Comparison of ENCODE assay signal across 27 mouse cellular contexts in the genomic region with DNA sequence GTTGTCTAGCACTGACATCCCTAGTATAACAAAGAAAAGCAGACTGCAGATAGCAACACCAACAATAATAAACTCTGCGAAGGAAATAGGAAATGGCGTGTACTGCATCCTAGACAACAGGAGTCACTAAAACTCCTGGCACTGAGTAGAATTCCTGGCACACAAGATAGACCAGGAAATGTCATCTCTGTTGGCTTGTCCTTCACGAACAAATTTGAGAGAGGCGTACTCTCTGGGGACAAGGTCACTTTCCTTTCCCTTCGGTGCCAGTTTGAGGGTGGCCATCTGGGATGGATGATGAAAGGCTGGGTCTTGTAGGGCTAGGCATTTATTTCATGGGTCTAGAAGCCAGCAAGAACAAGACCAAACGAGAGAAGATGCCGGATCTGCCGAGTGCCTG.
DNase-seq lines count a peak whose midpoint lies in the region; ATAC-seq and TF ChIP-seq lines count a peak whose summit lies in the region.
"Had no signal": no experiment of that assay in that cellular context is flagged by ENCODE, and none has a peak within 500 bp of the region (broad histone marks: within the 10 kb centered on the region; RNA-seq: fewer than 3 reads in every experiment).

No protein-coding gene starts in this region.

- no peak overlapping the region for H3K27ac ChIP-seq in kidney, adult 2 months (ENCODE audit: insufficient read depth, low read depth, low read length)
- H3K27ac ChIP-seq in kidney, embryonic 15.5 days, result no peak overlapping the region
- H3K27ac ChIP-seq in forebrain, embryonic 10.5 days, result no peak overlapping the region
- H3K27ac ChIP-seq: embryonic facial prominence, embryonic 12.5 days; forebrain, embryonic 13.5 days; heart, embryonic 10.5 days; hindbrain, embryonic 15.5 days; limb, embryonic 15.5 days; liver, embryonic 14.5 days; lung, embryonic 15.5 days; midbrain, embryonic 13.5 days had no signal

- no peaks in the 10 kb centered on the region for H3K9me3 ChIP-seq in kidney, embryonic 15.5 days (replicated peaks)
- no peaks in the 10 kb centered on the region for H3K9me3 ChIP-seq in forebrain, embryonic 10.5 days
- H3K9me3 ChIP-seq: embryonic facial prominence, embryonic 12.5 days; forebrain, embryonic 13.5 days; heart, embryonic 10.5 days; hindbrain, embryonic 15.5 days; limb, embryonic 15.5 days; lung, embryonic 15.5 days; megakaryocyte, embryonic 14.5 days; midbrain, embryonic 13.5 days had no signal

- TF ChIP-seq POLR2A in kidney, adult 2 months (IDR thresholded peaks at IDR 0.05; ENCODE audit: low read depth, low read length), result no peak

- no peaks in the 10 kb centered on the region for H3K36me3 ChIP-seq in kidney, adult 2 months (ENCODE audit: control insufficient read depth, insufficient read depth, low read length)
- no peaks in the 10 kb centered on the region for H3K36me3 ChIP-seq in kidney, embryonic 15.5 days
- no peaks in the 10 kb centered on the region for H3K36me3 ChIP-seq in forebrain, embryonic 10.5 days (replicated peaks)
- H3K36me3 ChIP-seq: embryonic facial prominence, embryonic 12.5 days; G1E; heart, embryonic 10.5 days; hindbrain, embryonic 15.5 days; limb, embryonic 15.5 days; lung, embryonic 15.5 days; midbrain, embryonic 13.5 days had no signal

- no peak overlapping the region for H3K4me2 ChIP-seq in kidney, embryonic 15.5 days
- H3K4me2 ChIP-seq: embryonic facial prominence, embryonic 12.5 days; forebrain, embryonic 13.5 days; hindbrain, embryonic 15.5 days; limb, embryonic 15.5 days; lung, embryonic 15.5 days; midbrain, embryonic 13.5 days had no signal

- no peak overlapping the region for H3K4me3 ChIP-seq in kidney, adult 2 months (ENCODE audit: insufficient read depth, low read depth, low read length)
- H3K4me3 ChIP-seq in kidney, embryonic 15.5 days (replicated peaks), result no peak overlapping the region
- no peak overlapping the region for H3K4me3 ChIP-seq in forebrain, embryonic 10.5 days
- H3K4me3 ChIP-seq: embryonic facial prominence, embryonic 12.5 days; erythroblast, embryonic 14.5 days; forebrain, embryonic 13.5 days; heart, embryonic 10.5 days; hindbrain, embryonic 15.5 days; limb, embryonic 15.5 days; lung, embryonic 15.5 days; megakaryocyte, embryonic 14.5 days; midbrain, embryonic 13.5 days had no signal

- DNase-seq in kidney, adult 2 months, result peak; percentile 70
- DNase-seq in testis, postnatal 10 days (ENCODE audit: low spot score), result peak; percentile 31
- DNase-seq in testis, postnatal 14 days (ENCODE audit: low spot score), result no peak
- DNase-seq in kidney, postnatal 25 days, result peak; percentile 10 to 55
- DNase-seq in retina, embryonic 14.5 days (ENCODE audit: low spot score), result no peak
- no peak for DNase-seq in forebrain, embryonic 10.5 days (ENCODE audit: extremely low spot score, low spot score)
- DNase-seq: B cell, adult 2 months; cerebellum, adult 2 months; cerebellum, postnatal 25 days; heart, postnatal 4 days; left cerebral cortex, postnatal 4 days; right cerebral cortex, postnatal 14 days; thymus, postnatal 36 days had no signal

- no peak overlapping the region for H3K9ac ChIP-seq in kidney, embryonic 15.5 days
- H3K9ac ChIP-seq: embryonic facial prominence, embryonic 12.5 days; forebrain, embryonic 13.5 days; hindbrain, embryonic 15.5 days; limb, embryonic 15.5 days; liver, embryonic 14.5 days; lung, embryonic 15.5 days; midbrain, embryonic 13.5 days had no signal

- no peak for ATAC-seq in kidney, embryonic 15.5 days (replicated peaks; ENCODE audit: low FRiP score)
- ATAC-seq: forebrain, embryonic 13.5 days; midbrain, embryonic 13.5 days; Patski had no signal

- no peaks in the 10 kb centered on the region for H3K4me1 ChIP-seq in kidney, adult 2 months (ENCODE audit: control insufficient read depth, insufficient read depth, low read length)
- H3K4me1 ChIP-seq in kidney, embryonic 15.5 days, result peaks cover 12% of the 10 kb centered on the region
- peaks cover 5% of the 10 kb centered on the region for H3K4me1 ChIP-seq in forebrain, embryonic 10.5 days
- H3K4me1 ChIP-seq: embryonic facial prominence, embryonic 12.5 days; forebrain, embryonic 13.5 days; hindbrain, embryonic 15.5 days; midbrain, embryonic 13.5 days had no signal

- 74% methylated on average over 8 of the region's 8 CpGs for WGBS in kidney, adult 2 months
- 84% methylated on average over 8 of the region's 8 CpGs for WGBS in kidney, embryonic 15.5 days
- 96% methylated on average over 8 of the region's 8 CpGs for WGBS in forebrain, embryonic 10.5 days

- no peak for TF ChIP-seq CTCF in kidney, adult 2 months (conservative IDR thresholded peaks at IDR 0.05; ENCODE audit: insufficient read depth, insufficient read length, low read depth, low read length)

- no peaks in the 10 kb centered on the region for H3K27me3 ChIP-seq in kidney, adult 2 months (replicated peaks; ENCODE audit: control insufficient read depth, insufficient read depth, low read length)
- no peaks in the 10 kb centered on the region for H3K27me3 ChIP-seq in kidney, embryonic 15.5 days
- no peaks in the 10 kb centered on the region for H3K27me3 ChIP-seq in forebrain, embryonic 10.5 days (ENCODE audit: poor library complexity, severe bottlenecking)
- H3K27me3 ChIP-seq: CH12.LX; embryonic facial prominence, embryonic 12.5 days; forebrain, embryonic 13.5 days; hindbrain, embryonic 15.5 days; limb, embryonic 15.5 days; lung, embryonic 15.5 days; megakaryocyte, embryonic 14.5 days; midbrain, embryonic 13.5 days had no signal

Comparison
In these comparisons a context has a peak if more than half of its experiments do, and no peak if none do; other contexts are left out.
1. DNase-seq: peak in kidney, adult 2 months (single experiment), testis, postnatal 10 days (single experiment) and kidney, postnatal 25 days (2 of 2); none in testis, postnatal 14 days (single experiment), retina, embryonic 14.5 days (single experiment) and forebrain, embryonic 10.5 days (single experiment).